In the genomic region with DNA sequence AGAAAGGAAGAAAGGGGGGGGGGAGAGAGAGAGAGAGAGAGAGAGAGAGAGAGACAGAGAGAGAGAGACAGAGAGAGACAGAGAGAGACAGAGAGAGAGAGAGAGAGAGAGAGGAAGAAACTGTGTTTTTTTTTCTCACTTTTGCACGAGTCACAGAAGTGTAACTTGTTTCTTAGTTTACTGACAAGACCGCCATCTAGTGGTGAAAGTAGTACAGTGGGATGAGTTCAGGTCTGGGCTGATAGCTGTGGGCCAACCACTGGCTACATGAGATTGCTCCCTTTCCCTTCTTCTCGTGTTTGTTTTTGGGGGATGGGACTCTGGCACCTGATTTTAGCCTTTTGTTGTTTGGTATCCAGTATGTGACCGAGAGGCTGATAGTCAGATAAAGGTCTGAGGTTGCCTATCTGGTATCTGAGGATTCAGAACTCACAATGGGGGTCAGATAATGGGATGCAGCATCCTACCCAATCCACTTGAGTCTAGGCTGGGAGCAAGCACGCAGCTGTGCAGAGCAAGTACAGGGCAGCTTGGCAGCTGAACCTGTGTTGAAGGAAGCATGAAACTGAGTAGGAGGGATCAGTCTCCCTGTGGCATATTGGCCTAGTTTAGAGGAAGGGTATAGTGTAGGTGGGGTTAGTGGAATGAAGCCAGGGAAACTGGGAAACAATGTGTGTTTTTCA, we compare ENCODE assay signal across 8 mouse cellular contexts. TPM values are rescaled to one million over a fixed set of nuclear protein-coding genes. Genes with fewer than 3 reads are reported as not detected.
A peak's percentile ranks its signal among the peaks of the same experiment; 100 is the strongest.
DNase-seq lines count a peak whose midpoint lies in the region; ATAC-seq and TF ChIP-seq lines count a peak whose summit lies in the region.

No protein-coding gene starts in this region.

- H3K4me3 ChIP-seq in kidney, postnatal 0 days (replicated peaks; ENCODE audit: low read depth, low read length), result no peak overlapping the region

- H3K9me3 ChIP-seq in kidney, postnatal 0 days (replicated peaks; ENCODE audit: low read length), result no peaks in the 10 kb centered on the region

- H3K27ac ChIP-seq in kidney, postnatal 0 days, result no peak overlapping the region

- H3K36me3 ChIP-seq in kidney, postnatal 0 days (ENCODE audit: insufficient read depth, low read length), result peaks cover 11% of the 10 kb centered on the region; the same call in 1 of the 2 replicates

- DNase-seq in cerebellum, adult 8-10 months, result peak; percentile 24
- no peak for DNase-seq in cerebellum, adult 11 months
- DNase-seq in CD4-positive helper T cell, adult 2 months (ENCODE audit: low read depth, low spot score), result peak; percentile 74
- peak; percentile 54 for DNase-seq in cerebellum, adult 9-10 months
- DNase-seq in heart, adult 9 months (ENCODE audit: low spot score in 2 of 2), result peak; percentile 27 to 39
- DNase-seq in kidney, postnatal 0 days (ENCODE audit: low spot score), result peak; percentile 90
- peak; percentile 66 for DNase-seq in lung, postnatal 14 days
- peak; percentile 9 to 48 for DNase-seq in spleen, postnatal 10 days (ENCODE audit: low spot score in 2 of 2)

- ATAC-seq in kidney, postnatal 0 days (replicated peaks; ENCODE audit: low FRiP score, low read depth), result peak; percentile 88; the same call in 1 of the 2 replicates

- no peak overlapping the region for H3K9ac ChIP-seq in kidney, postnatal 0 days (ENCODE audit: low read depth, low read length)

- peak; percentile 77 for TF ChIP-seq CTCF in kidney, postnatal 0 days (IDR thresholded peaks at IDR 0.05; ENCODE audit: low read depth)

- H3K27me3 ChIP-seq in kidney, postnatal 0 days (ENCODE audit: insufficient read depth, low read length), result no peaks in the 10 kb centered on the region

- H3K4me2 ChIP-seq in kidney, postnatal 0 days (ENCODE audit: low read length), result no peak overlapping the region

- no peaks in the 10 kb centered on the region for H3K4me1 ChIP-seq in kidney, postnatal 0 days (replicated peaks; ENCODE audit: insufficient read depth, low read length)

- WGBS in kidney, postnatal 0 days, result 26% methylated on average over 5 of the region's 5 CpGs

RNA-seq across cellular contexts. Expression of gene Zfp948, which starts 12.8 kb away (rescaled TPM):
- polyA plus RNA-seq in kidney, postnatal 0 days (2015; fragmentation: Nextera tagmentation; extraction: Ambion mirVana), result 13.6 and 15.5 TPM in 2 replicates

RNA-seq across cellular contexts. Expression of gene Zfp52, which starts 44.3 kb away (rescaled TPM):
- 5.6 and 6.9 TPM in 2 replicates for polyA plus RNA-seq in kidney, postnatal 0 days (2015; fragmentation: Nextera tagmentation; extraction: Ambion mirVana)
